Mouse (Mus musculus): ENCODE measurements around the gene Gba. TPM values are rescaled to one million over a fixed set of nuclear protein-coding genes. Genes with fewer than 3 reads are reported as not detected.

Gene Gba
- total and polyA plus RNA-seq, 2 experiments from 2014 or later: 20.1 to 36.2 TPM

- Histone ChIP-seq H3K4me2 (ENCODE audit: low read depth, low read length) (no peak overlapping the region), H3K9ac (replicated peaks; ENCODE audit: low read depth, low read length) (no peak overlapping the region), H3K9me3 (replicated peaks; ENCODE audit: control insufficient read depth, low read length) (no peaks in the 10 kb centered on the region), H3K27ac (ENCODE audit: low read depth) (no peak overlapping the region), H3K27me3 (ENCODE audit: control insufficient read depth, insufficient read depth, low read length) (peaks cover 21% of the 10 kb centered on the region; the same call in 1 of the 2 replicates), H3K4me3 (ENCODE audit: low read depth, low read length) (no peak overlapping the region), H3K4me1 (ENCODE audit: control insufficient read depth, insufficient read depth) (peaks cover 23% of the 10 kb centered on the region), H3K36me3 (replicated peaks; ENCODE audit: control insufficient read depth, insufficient read depth, low read length) (no peaks in the 10 kb centered on the region)
- ATAC-seq (ENCODE audit: insufficient read depth, low read depth): no peak
- TF ChIP-seq EP300 (IDR thresholded peaks at IDR 0.05; ENCODE audit: low read depth): no peak
- no peak for TF ChIP-seq CTCF (IDR thresholded peaks at IDR 0.05; ENCODE audit: low read depth)
- 73% methylated on average over 4 of the region's 4 CpGs for WGBS
- no peak for DNase-seq (ENCODE audit: low spot score)
These were observed 26.5 kb downstream of the Gba start for GRCm38 (mm10) chr3:89229276-89229675.

- Histone ChIP-seq H3K36me3 (replicated peaks; ENCODE audit: control insufficient read depth, insufficient read depth, low read length) (no peaks in the 10 kb centered on the region), H3K9ac (replicated peaks; ENCODE audit: low read depth, low read length) (no peak overlapping the region), H3K27ac (ENCODE audit: low read depth) (no peak overlapping the region), H3K4me3 (ENCODE audit: low read depth, low read length) (no peak overlapping the region), H3K27me3 (ENCODE audit: control insufficient read depth, insufficient read depth, low read length) (peaks cover 19% of the 10 kb centered on the region; the same call in 1 of the 2 replicates), H3K4me2 (ENCODE audit: low read depth, low read length) (no peak overlapping the region), H3K9me3 (replicated peaks; ENCODE audit: control insufficient read depth, low read length) (no peaks in the 10 kb centered on the region), H3K4me1 (ENCODE audit: control insufficient read depth, insufficient read depth) (peaks cover 23% of the 10 kb centered on the region)
- no peak for DNase-seq (ENCODE audit: low spot score)
- 72% methylated on average over 2 of the region's 2 CpGs for WGBS
- TF ChIP-seq CTCF (IDR thresholded peaks at IDR 0.05; ENCODE audit: low read depth): no peak
- no peak for ATAC-seq (ENCODE audit: insufficient read depth, low read depth)
These were observed 27.8 kb downstream of the Gba start for GRCm38 (mm10) chr3:89230561-89230960.

- H3K4me2 ChIP-seq (ENCODE audit: low read depth, low read length): no peak overlapping the region
- no peak for ATAC-seq (ENCODE audit: insufficient read depth, low read depth)
- H3K9me3 ChIP-seq (replicated peaks; ENCODE audit: control insufficient read depth, low read length): no peaks in the 10 kb centered on the region
- H3K9ac ChIP-seq (replicated peaks; ENCODE audit: low read depth, low read length): no peak overlapping the region
- no peaks in the 10 kb centered on the region for H3K36me3 ChIP-seq (replicated peaks; ENCODE audit: control insufficient read depth, insufficient read depth, low read length)
- no peak for TF ChIP-seq EP300 (IDR thresholded peaks at IDR 0.05; ENCODE audit: low read depth)
- H3K27ac ChIP-seq (ENCODE audit: low read depth): no peak overlapping the region
- H3K27me3 ChIP-seq (ENCODE audit: control insufficient read depth, insufficient read depth, low read length): peaks cover 11% of the 10 kb centered on the region; the same call in 1 of the 2 replicates
- H3K4me3 ChIP-seq (ENCODE audit: low read depth, low read length): no peak overlapping the region
- peaks cover 23% of the 10 kb centered on the region for H3K4me1 ChIP-seq (ENCODE audit: control insufficient read depth, insufficient read depth)
- DNase-seq (ENCODE audit: low spot score): no peak
- 47% methylated on average over 7 of the region's 7 CpGs for WGBS
These were observed 28.6 kb downstream of the Gba start for GRCm38 (mm10) chr3:89231345-89231744.

- H3K4me1 ChIP-seq (ENCODE audit: control insufficient read depth, insufficient read depth): peaks cover 21% of the 10 kb centered on the region
- no peak for ATAC-seq (ENCODE audit: insufficient read depth, low read depth)
- no peak for DNase-seq (ENCODE audit: low spot score)
- no peak overlapping the region for H3K9ac ChIP-seq (replicated peaks; ENCODE audit: low read depth, low read length)
- H3K9me3 ChIP-seq (replicated peaks; ENCODE audit: control insufficient read depth, low read length): no peaks in the 10 kb centered on the region
- H3K27ac ChIP-seq (ENCODE audit: low read depth): no peak overlapping the region
- TF ChIP-seq CTCF (IDR thresholded peaks at IDR 0.05; ENCODE audit: low read depth) (no peak), EP300 (IDR thresholded peaks at IDR 0.05; ENCODE audit: low read depth) (no peak)
- H3K36me3 ChIP-seq (replicated peaks; ENCODE audit: control insufficient read depth, insufficient read depth, low read length): no peaks in the 10 kb centered on the region
- 68% methylated on average over 16 of the region's 16 CpGs for whole genome bisulfite sequencing
- no peak overlapping the region for H3K4me3 ChIP-seq (ENCODE audit: low read depth, low read length)
- no peak overlapping the region for H3K4me2 ChIP-seq (ENCODE audit: low read depth, low read length)
- H3K27me3 ChIP-seq (ENCODE audit: control insufficient read depth, insufficient read depth, low read length): 0 out of 2 replicates have a peak, but pooled peaks cover 9% of the 10 kb centered on the region
These were observed 29.1 kb downstream of the Gba start for GRCm38 (mm10) chr3:89231772-89232275.

GRCm38 (mm10) chr3:89232614-89233013 lies 29.9 kb downstream of the Gba start:
- H3K9ac ChIP-seq (replicated peaks; ENCODE audit: low read depth, low read length): no peak overlapping the region
- no peak for TF ChIP-seq CTCF (IDR thresholded peaks at IDR 0.05; ENCODE audit: low read depth)
- TF ChIP-seq EP300 (IDR thresholded peaks at IDR 0.05; ENCODE audit: low read depth): no peak
- no peak overlapping the region for H3K27ac ChIP-seq (ENCODE audit: low read depth)
- H3K9me3 ChIP-seq (replicated peaks; ENCODE audit: control insufficient read depth, low read length): no peaks in the 10 kb centered on the region
- no peak for ATAC-seq (ENCODE audit: insufficient read depth, low read depth)
- peaks cover 17% of the 10 kb centered on the region for H3K4me1 ChIP-seq (ENCODE audit: control insufficient read depth, insufficient read depth)
- H3K36me3 ChIP-seq (replicated peaks; ENCODE audit: control insufficient read depth, insufficient read depth, low read length): no peaks in the 10 kb centered on the region
- H3K4me3 ChIP-seq (ENCODE audit: low read depth, low read length): no peak overlapping the region
- DNase-seq (ENCODE audit: low spot score): no peak
- H3K4me2 ChIP-seq (ENCODE audit: low read depth, low read length): no peak overlapping the region
- H3K27me3 ChIP-seq (ENCODE audit: control insufficient read depth, insufficient read depth, low read length): 0 out of 2 replicates have a peak, but pooled peaks cover 5% of the 10 kb centered on the region
- WGBS: 74% methylated on average over 6 of the region's 6 CpGs

- peaks cover 12% of the 10 kb centered on the region for H3K4me1 ChIP-seq (ENCODE audit: control insufficient read depth, insufficient read depth)
- H3K4me2 ChIP-seq (ENCODE audit: low read depth, low read length): no peak overlapping the region
- H3K27ac ChIP-seq (ENCODE audit: low read depth): peak overlapping the region; percentile 31; the same call in 1 of the 2 replicates
- H3K27me3 ChIP-seq (ENCODE audit: control insufficient read depth, insufficient read depth, low read length): 0 out of 2 replicates have a peak, but pooled peaks cover 5% of the 10 kb centered on the region
- 36% methylated on average over 14 of the region's 14 CpGs for WGBS
- no peak overlapping the region for H3K9ac ChIP-seq (replicated peaks; ENCODE audit: low read depth, low read length)
- no peak overlapping the region for H3K4me3 ChIP-seq (ENCODE audit: low read depth, low read length)
- TF ChIP-seq EP300 (IDR thresholded peaks at IDR 0.05; ENCODE audit: low read depth) (no peak), CTCF (IDR thresholded peaks at IDR 0.05; ENCODE audit: low read depth) (no peak)
- DNase-seq (ENCODE audit: low spot score) (no peak), ATAC-seq (ENCODE audit: insufficient read depth, low read depth) (peak; percentile 65)
- H3K9me3 ChIP-seq (replicated peaks; ENCODE audit: control insufficient read depth, low read length): no peaks in the 10 kb centered on the region
- H3K36me3 ChIP-seq (replicated peaks; ENCODE audit: control insufficient read depth, insufficient read depth, low read length): no peaks in the 10 kb centered on the region
These were observed 30.9 kb downstream of the Gba start for GRCm38 (mm10) chr3:89233562-89234110.

Measured in heart, postnatal 0 days (tissue).